Mouse (Mus musculus): ENCODE data around the gene Tpi1.
"Not testable (repeated sequence)": the region's sequence is repeated elsewhere in the genome, so short reads cannot be mapped to it uniquely, and the experiment has no call there.

Gene Tpi1

GRCm38 (mm10) chr6:124807986-124808357 is 6.1 kb downstream of the Tpi1 start:
- no peak for DNase-seq

GRCm38 (mm10) chr6:124807366-124807765 is 6.7 kb downstream of the Tpi1 start:
- no peak for DNase-seq

- DNase-seq = no peak
These were observed 7.5 kb downstream of the Tpi1 start for GRCm38 (mm10) chr6:124806446-124807140.

- DNase-seq = peak; percentile 86
These were observed 8.5 kb downstream of the Tpi1 start for GRCm38 (mm10) chr6:124805341-124806321.

DNA sequence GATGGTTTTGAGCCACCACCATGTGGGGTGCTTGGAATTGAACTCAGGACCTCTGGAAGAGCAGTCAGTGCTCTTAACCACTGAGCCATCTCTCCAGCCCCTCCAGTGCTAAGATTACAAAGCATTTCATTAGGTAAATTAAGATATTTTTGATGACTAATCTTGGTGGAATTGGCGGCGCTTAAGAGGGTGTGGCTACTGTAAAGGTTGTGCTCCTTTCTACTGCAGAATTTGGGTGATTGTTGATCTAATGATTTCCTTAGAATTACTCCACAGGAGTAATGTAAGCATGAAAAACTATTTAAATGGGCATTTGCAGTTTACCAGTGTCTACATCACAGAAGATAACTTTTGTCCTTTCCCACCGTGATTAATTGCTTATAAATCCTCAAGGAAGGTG is 9.8 kb downstream of the Tpi1 start:
- DNase-seq = no peak

DNA sequence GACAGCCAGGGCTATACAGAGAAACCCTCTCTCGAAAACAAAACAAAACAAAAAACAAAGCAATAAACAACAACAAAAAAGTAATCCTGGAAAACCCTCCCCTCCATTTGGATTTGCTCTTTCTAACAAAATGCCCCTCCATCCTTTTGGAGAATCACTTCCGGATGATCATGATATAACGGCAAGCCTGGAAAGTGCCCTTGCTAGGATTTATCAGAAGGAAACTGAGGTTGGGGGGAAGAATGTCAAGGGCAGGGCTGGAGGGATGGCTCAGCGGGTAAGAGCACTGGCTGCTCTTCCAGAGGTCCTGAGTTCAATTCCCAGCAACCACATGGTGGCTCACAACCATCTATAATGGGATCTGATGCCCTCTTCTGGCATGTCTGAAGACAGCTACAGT is 10.4 kb downstream of the Tpi1 start:
- not testable (repeated sequence) for DNase-seq

DNA sequence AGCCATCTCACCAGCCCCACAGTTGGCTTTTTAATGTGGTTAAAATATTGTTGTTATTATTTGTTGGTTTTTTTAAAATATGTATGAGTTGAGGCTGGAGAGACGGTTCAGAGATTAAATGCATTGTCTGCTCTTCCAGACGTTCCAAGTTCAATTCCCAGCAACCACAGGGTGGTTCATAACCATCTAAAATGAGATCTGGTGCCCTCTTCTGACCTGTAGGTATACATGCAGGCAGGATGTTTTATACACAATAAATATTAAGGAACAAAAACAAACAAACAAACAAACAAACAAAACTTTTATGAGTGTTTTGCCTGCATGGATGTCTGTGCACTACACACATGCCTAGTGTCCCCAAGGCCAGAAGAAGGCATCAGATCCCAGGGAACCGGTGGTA is 11.0 kb downstream of the Tpi1 start:
- DNase-seq = no peak

- DNase-seq = not testable (repeated sequence)
These were observed 11.7 kb downstream of the Tpi1 start for GRCm38 (mm10) chr6:124802400-124802799.

GRCm38 (mm10) chr6:124796200-124796599 is 17.9 kb downstream of the Tpi1 start:
- no peak for DNase-seq

DNA sequence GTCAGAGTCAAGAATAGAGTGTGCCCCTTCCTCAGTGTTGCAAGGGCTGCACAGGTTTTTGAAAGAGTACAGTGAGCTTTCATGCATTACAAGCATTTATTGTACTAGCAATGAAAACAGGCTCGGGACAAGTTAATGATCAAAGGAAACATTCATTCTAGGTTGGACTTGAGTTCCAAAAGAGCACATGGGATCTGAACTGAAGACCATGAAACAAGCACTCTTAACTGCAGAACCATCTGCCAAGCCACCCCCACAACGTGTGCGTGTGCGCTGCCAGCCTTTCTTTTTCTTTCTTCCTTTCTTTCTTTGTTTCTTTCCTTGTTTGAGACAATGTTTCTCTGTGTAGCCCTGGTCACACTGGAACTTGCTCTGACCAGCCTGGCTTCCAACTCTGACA is 18.3 kb downstream of the Tpi1 start:
- DNase-seq = no peak

DNA sequence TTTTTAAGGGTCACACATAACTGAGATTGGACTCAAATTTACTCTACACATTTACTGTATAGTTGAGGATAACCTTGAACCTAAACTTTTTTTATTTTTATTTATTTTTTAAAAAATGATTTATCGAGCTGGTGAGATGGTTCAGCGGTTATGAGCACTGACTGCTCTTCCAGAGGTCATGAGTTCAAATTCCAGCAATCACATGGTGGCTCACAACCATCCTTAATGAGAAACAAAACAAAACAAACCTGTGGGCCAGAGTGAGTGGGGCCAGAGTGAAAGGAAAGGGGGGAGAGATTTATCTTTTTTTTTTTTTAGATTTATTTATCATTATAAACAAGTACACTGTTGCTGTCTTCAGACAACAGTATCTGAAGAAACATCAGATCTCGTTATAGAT is 22.2 kb downstream of the Tpi1 start:
- no peak for DNase-seq

- DNase-seq = no peak
These were observed 24.0 kb downstream of the Tpi1 start for GRCm38 (mm10) chr6:124790121-124790520.

GRCm38 (mm10) chr6:124789519-124789918 is 24.6 kb downstream of the Tpi1 start:
- no peak for DNase-seq

DNA sequence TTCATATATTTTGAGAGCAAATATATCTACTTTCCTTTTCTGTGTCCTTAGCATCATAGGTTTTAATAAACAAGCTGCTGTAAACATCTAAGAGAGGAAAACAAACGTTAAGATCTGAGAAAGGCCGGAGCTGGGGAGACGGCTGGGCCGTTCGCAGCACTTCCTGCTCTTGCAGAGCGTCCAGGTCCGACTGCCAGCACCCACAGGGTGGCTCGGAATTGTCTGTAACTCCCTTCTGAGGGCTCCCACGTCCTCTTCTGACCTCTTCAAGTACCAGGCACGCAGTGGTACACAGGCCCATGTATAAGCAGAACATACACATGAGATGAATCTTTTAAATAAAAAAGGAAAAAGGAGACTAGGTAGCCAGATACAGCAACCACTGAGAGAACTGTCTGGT is 26.4 kb downstream of the Tpi1 start:
- DNase-seq = no peak

GRCm38 (mm10) chr6:124786756-124787420 is 27.2 kb downstream of the Tpi1 start:
- DNase-seq = no peak

DNA sequence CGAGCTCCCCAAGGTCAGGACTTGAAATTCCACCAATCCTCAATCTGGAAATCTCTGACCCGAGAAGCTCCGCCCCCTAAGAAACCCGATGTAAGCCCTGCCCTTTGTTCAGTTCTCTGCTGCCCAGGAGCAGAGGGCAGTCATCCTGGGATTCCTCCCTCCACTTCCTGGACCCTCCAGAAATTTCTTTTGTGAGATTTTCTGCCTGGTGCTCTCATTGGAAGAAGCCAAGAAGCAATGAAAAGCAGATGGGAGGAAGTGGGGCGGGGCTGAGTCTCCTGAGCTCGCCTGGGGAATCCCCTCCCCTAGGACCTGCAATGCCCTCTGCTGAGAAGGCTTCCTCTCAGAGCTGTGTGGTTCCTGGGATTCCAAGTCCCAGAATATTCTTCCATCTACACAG is 31.7 kb downstream of the Tpi1 start:
- peak; percentile 70 for DNase-seq

DNA sequence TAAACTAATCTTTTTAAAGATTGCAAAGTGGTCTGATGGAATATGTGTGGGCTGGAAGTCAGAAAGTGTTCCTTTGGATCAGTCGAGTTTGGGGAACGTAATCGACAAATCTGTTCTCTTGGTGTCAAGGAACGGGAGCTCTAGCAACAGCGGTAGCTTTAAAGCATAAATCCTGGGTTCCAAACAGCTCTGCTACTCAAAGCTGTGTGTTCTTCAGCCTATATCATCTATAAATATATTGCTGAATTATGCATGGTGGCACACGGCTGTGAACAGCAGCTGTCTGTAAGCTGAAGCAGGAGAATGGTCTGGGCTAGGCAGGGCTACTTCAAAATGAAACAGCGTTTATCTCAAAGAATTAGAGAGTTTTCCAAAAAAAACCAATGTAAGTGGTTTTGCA is 33.2 kb downstream of the Tpi1 start:
- DNase-seq = no peak

GRCm38 (mm10) chr6:124779984-124780416 is 34.1 kb downstream of the Tpi1 start:
- DNase-seq = peak; percentile 34

DNA sequence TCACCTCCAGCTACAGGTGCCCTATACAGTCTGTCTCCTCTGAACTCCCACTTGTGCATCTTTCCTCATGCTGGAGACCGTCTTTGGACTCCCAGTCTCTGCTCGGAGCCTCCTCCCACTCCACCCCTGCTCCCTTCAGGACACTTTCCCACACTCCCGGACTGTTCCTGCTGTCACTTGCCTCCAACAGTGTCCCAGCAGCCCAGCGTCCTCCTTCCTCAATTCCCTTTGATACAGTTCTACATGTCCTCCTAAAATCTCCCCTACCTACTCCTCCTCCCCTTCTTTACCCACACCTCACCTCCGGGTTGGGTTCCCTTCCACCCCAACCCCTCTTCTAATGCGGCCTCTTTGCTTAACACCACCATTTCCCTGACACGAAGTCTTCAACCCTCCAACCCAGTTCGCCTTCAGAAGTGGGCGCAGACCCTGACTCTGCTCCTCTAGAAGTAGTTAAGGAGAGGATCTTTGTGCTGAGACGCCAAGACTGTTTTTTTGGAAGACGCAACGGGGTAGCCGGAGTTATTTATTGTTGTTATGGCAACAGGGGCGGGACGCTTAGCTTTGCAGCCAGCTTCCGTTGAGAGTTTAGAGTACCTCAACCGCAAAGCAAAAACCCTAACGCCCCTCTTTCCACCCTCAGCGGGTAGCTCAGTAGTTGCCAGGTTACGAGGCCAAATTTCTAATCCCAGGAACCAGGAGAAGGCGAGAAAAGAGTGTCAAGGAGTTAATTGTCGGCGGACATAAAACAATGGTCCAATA is 34.7 kb downstream of the Tpi1 start, which contains the start of gene Lrrc23:
Gene Lrrc23 (minus strand): TSS at position 506 of the 762 bp plus-strand sequence.
- peak; percentile 74 for DNase-seq

DNA sequence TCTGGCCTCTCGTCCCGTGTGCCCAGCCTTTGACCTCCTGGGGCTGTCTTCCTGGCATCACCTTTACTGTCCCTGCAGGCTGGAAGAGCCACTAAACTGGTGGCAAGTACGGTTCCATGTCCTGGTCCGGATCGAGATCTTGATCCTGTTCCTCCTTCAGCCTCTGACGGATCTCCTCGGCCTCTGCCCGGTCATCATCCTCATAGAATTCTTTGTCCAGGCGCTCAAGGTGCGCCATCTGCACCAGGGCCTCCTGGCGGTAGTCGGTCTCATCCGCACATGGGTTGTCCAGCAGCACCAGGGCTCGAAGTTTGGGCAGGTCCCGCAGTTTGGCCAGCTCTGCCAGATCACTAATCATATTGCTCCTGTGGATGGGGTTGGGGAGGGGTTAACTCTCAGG is 43.6 kb downstream of the Tpi1 start:
- no peak for DNase-seq

GRCm38 (mm10) chr6:124770013-124770412 is 44.1 kb downstream of the Tpi1 start:
- no peak for DNase-seq

DNA sequence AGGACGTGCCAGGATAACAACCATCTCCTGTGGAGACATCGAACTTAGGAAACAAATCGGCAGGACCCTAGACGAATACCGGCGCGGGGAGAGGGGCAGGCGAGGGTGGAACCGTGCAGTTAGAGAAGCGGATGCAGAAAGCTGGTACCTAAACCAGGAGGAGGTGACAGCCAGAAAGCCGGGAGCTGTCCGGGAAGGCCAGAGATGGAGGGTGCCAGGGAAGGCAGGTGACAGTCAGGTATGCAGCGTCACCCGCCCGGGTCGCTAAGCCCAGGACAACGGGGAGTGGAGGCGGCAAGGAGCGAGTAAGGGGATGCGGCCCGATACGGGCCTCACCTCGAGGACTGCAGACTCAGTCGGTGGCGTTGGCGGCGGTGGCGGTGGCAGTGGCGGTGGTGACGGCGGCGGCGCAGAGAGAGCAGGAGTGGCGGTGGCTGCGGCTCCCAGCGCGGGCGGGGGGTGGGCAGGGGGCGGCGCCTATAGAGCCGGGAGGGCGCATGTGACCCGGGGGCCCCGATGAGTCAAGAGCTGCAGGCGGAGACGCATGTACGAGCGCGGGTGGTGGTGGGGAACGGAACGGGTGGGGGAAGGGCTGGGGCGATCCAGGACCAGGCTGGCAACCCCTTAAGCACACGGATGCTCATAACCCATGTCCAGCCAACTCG is 44.9 kb downstream of the Tpi1 start, which contains the start of gene Eno2:
Gene Eno2 (minus strand): TSS at position 573 of the 665 bp plus-strand sequence.
- peak; percentile 80 for DNase-seq

Data from thymus, postnatal 4 days (tissue).